Mouse (Mus musculus) midbrain, embryonic 14.5 days (tissue): Measurements from ENCODE around the gene Zfp580. TPM values are rescaled to one million over a fixed set of nuclear protein-coding genes. Genes with fewer than 3 reads are reported as not detected.

Experiments used
- ATAC-seq: fragments of 200-750 bp; cut with Nextera tagmentation; 2 replicates; pipeline ENCODE4 v1.8.0; 2017; ENCODE audit warnings: moderate number of reproducible peaks, moderate library complexity; ENCODE audit not compliant: low FRiP score, low TSS enrichment
- DNase-seq: peaks from one replicate; pipeline ENCODE4 v3.0.0-alpha.2; 2015
- H3K27ac ChIP-seq: fragments of 300-500 bp; sonication (generic); replicated peaks from 2 replicates; pipeline ENCODE4 v1.5.1; 2014; ENCODE audit warnings: mild to moderate bottlenecking, low read depth, low read length, moderate library complexity
- H3K27me3 ChIP-seq: fragments of 300-500 bp; sonication (generic); 2 replicates; pipeline ENCODE4 v1.6.1; 2014; ENCODE audit warnings: low read length, control low read depth, mixed read lengths; ENCODE audit not compliant: control insufficient read depth, insufficient read depth
- H3K36me3 ChIP-seq: fragments of 300-500 bp; sonication (generic); 2 replicates; pipeline ENCODE4 v1.6.1; 2014; ENCODE audit warnings: low read length, control low read depth; ENCODE audit not compliant: control insufficient read depth, insufficient read depth
- H3K4me1 ChIP-seq: fragments of 300-500 bp; sonication (generic); 2 replicates; pipeline ENCODE4 v1.6.1; 2014; ENCODE audit warnings: mild to moderate bottlenecking, antibody characterized with exemption, low read length, control low read depth; ENCODE audit not compliant: control insufficient read depth, insufficient read depth
- H3K4me2 ChIP-seq: fragments of 300-500 bp; sonication (generic); 2 replicates; pipeline ENCODE4 v1.6.1; 2014; ENCODE audit warnings: mild to moderate bottlenecking, low read length, moderate library complexity
- H3K4me3 ChIP-seq: fragments of 300-500 bp; sonication (generic); replicated peaks from 2 replicates; pipeline ENCODE4 v1.5.1; 2014; ENCODE audit warnings: low read depth, low read length
- H3K9ac ChIP-seq: fragments of 300-500 bp; sonication (generic); replicated peaks from 2 replicates; pipeline ENCODE4 v1.6.1; 2014; ENCODE audit warnings: mild to moderate bottlenecking, low read length, moderate library complexity
- H3K9me3 ChIP-seq: fragments of 300-500 bp; sonication (generic); 2 replicates; pipeline ENCODE4 v1.6.1; 2016; ENCODE audit warnings: low read length, control low read depth, mixed read lengths; ENCODE audit not compliant: control insufficient read depth
- WGBS: fragments of 180-500 bp; shearing (Covaris S2); extraction: QIAGEN DNeasy Blood & Tissue Kit; methylation state at CpG from one replicate; pipeline ENCODE4 v1.1.7; 2014; 5-methylcytosine and 5-hydroxymethylcytosine counted together
- polyA plus RNA-seq: library from polyadenylated mRNA; unstranded; fragments of >200 nt; fragmentation: Nextera tagmentation; extraction: Ambion mirVana; gene quantifications from 2 replicates; pipeline ENCODE4 v1.2.1, GENCODE M21; 2014

The Zfp580 gene
- polyA plus RNA-seq, 1 experiment from 2014 or later: 104 TPM

DNA sequence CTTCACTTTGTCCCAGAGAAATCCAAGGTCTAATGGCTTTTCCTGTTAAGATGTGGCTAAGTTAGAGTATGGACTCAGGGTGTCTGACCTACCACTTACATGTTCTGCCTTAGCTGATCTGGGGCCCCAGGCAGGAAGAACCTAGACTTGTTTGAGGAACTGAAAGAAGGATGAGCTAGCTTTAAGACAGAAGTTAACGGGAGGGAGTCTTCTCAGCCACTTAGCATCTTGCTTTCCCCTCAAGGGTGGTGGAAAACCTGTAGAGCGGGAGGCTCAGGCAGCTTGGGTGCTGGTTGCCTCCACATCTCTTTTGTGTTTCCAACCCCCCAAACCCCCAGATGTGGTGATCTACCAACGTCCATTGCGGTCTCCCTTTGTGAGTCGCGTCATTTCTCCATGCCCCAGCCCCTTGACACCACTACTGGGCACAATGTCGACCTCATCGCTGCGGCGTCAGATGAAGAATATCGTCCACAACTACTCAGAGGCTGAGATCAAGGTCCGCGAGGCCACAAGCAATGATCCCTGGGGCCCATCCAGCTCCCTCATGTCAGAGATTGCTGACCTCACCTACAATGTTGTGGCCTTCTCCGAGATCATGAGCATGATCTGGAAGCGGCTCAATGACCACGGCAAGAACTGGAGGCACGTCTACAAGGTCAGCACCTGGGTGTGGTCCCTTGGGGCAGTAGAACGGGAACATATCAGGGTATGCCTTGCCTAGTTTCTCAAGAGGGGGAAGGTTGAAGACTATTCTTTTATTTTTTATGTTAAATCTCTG is 32.2 kb downstream of the Zfp580 start:
- H3K27ac ChIP-seq: no peak overlapping the region
- H3K4me3 ChIP-seq: no peak overlapping the region
- WGBS: 95% methylated on average over 18 of the region's 18 CpGs
- no peaks in the 10 kb centered on the region for H3K9me3 ChIP-seq
- H3K27me3 ChIP-seq: no peaks in the 10 kb centered on the region
- H3K36me3 ChIP-seq: peaks cover 38% of the 10 kb centered on the region
- ATAC-seq (no peak), DNase-seq (no peak)
- H3K9ac ChIP-seq: no peak overlapping the region
- no peak overlapping the region for H3K4me2 ChIP-seq
- peaks cover 21% of the 10 kb centered on the region for H3K4me1 ChIP-seq

DNA sequence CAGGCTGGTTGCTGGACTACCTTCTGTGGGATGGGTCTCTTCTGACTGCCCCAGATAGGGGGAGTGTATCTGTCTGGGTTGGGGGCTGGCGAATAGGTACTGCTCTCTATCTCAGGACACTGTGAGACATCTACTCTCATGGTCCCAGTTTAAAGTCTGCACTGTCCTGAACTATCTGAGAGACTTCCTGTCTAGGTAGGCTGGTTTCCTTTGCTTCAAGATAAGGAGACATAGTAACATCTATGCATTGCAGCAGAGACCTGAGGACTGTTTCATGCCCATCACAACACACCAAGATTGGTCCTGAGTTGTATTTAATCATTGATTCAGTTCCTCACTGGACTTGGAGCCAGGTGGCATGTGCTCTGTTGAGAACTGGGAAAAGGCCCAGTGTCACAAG is 34.2 kb downstream of the Zfp580 start:
- no peak overlapping the region for H3K27ac ChIP-seq
- no peak for DNase-seq
- WGBS: 100% methylated on average over 1 of the region's 1 CpGs
- H3K36me3 ChIP-seq: peaks cover 42% of the 10 kb centered on the region
- no peak for ATAC-seq
- H3K4me1 ChIP-seq: peaks cover 21% of the 10 kb centered on the region
- no peaks in the 10 kb centered on the region for H3K9me3 ChIP-seq
- H3K9ac ChIP-seq: no peak overlapping the region
- H3K4me3 ChIP-seq: no peak overlapping the region
- no peak overlapping the region for H3K4me2 ChIP-seq
- no peaks in the 10 kb centered on the region for H3K27me3 ChIP-seq

DNA sequence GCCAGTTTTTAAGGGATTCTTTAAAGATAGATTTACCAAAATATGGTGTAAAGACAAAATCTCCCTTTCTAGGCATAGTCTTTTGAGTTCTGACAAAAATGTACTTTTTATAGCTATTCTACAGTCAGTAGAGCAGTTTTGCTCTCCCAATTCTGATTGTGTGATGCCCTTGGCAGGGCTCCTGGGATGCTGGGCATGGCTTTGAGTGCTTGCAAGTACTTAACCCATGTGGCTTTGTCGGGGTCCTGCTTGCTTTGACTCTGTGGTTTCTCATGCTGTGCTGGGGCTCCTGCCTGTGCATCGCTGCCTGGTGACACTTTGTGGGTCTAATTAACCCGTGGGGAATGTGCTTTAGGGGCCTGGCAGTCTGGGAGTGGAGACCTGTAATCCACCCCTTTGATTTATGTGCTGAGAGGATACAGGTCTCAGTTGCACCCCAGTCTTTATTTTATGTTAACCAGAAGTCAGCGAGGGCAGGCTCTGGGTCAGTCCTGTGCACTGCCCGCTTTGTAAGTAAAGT is 35.6 kb downstream of the Zfp580 start:
- H3K9ac ChIP-seq: no peak overlapping the region; the same call in 1 of the 2 replicates
- peaks cover 7% of the 10 kb centered on the region for H3K4me1 ChIP-seq
- DNase-seq (no peak), ATAC-seq (no peak)
- peaks cover 56% of the 10 kb centered on the region for H3K36me3 ChIP-seq
- no peaks in the 10 kb centered on the region for H3K27me3 ChIP-seq
- H3K27ac ChIP-seq: no peak overlapping the region
- no peak overlapping the region for H3K4me3 ChIP-seq
- WGBS: 79% methylated on average over 5 of the region's 5 CpGs
- H3K4me2 ChIP-seq: no peak overlapping the region
- H3K9me3 ChIP-seq: no peaks in the 10 kb centered on the region

DNA sequence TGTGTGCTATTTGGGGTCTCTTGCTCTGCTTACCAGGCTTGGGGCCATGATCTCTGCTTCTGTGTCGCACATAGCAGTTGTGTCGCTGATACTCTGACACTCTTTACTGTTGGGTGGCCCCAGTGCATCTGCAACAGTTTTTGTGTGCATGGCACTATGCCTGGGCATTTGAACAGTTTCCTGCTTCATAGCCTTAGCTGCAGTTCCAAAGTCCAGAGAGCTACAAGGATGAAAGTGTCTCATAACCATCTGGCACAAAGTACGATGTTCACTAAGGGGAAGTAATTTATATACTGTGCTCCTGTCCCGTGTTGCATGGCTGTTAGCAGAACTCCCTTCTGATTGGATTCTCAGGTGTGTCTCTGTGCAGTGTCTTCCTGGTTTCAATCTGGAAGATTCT is 36.5 kb downstream of the Zfp580 start:
- 93% methylated on average over 4 of the region's 4 CpGs for WGBS
- peaks cover 3% of the 10 kb centered on the region; the same call in 1 of the 2 replicates for H3K4me1 ChIP-seq
- H3K36me3 ChIP-seq: peaks cover 64% of the 10 kb centered on the region
- DNase-seq (no peak), ATAC-seq (no peak)
- no peak overlapping the region for H3K27ac ChIP-seq
- H3K9me3 ChIP-seq: no peaks in the 10 kb centered on the region
- H3K9ac ChIP-seq: no peak overlapping the region
- no peak overlapping the region for H3K4me2 ChIP-seq
- no peak overlapping the region for H3K4me3 ChIP-seq
- H3K27me3 ChIP-seq: no peaks in the 10 kb centered on the region

DNA sequence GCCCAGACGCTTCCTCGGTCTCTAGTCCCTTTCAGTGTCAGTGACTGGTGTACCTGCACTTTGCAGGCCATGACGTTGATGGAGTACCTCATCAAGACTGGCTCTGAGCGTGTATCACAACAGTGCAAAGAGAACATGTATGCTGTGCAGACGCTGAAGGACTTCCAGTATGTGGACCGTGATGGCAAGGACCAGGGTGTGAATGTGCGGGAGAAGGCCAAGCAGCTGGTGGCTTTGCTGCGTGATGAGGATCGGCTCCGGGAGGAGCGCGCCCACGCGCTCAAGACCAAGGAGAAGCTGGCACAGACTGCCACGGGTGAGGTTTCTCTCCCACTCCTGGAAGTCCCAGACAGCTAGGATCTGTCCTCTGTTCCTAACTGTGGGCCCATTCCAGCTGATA is 38.5 kb downstream of the Zfp580 start:
- ATAC-seq: no peak
- H3K4me3 ChIP-seq: no peak overlapping the region
- 97% methylated on average over 15 of the region's 15 CpGs for WGBS

DNA sequence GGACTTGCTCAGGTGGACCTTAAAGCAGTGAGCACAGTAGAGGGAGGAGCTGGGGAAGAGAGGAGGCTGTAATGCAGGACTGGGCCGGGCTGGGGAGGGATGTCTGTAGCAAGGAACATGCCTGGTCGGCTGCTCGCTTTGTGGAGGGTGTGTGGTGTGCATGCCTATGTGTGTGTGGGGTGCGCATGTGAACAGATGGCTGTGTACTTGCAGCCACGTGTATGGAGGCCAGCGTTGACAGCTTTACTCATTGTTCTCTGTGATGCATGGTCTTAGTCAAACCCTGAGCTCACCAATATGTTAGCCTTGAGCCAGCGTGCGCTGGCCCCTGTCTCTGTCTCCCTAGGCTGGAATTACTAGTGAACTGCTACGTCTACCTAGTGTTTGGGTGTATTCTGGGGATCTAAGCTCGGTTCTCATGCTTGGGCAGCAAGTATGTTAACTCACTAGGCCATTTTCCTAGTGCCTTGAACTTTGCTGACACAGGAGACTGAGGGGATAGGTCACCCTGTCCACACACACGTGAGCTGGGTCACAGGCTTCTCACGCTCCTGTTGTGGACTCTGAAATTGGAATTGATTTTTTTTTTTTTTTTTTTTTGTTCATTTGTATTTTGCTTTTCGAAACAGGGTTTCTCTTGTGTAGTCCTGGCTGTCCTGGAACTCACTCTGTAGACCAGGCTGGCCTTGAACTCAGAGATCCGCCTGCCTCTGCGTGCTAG is 39.8 kb downstream of the Zfp580 start:
- H3K4me2 ChIP-seq: no peak overlapping the region
- DNase-seq (no peak), ATAC-seq (no peak)
- peaks cover 73% of the 10 kb centered on the region for H3K36me3 ChIP-seq
- no peak overlapping the region for H3K27ac ChIP-seq
- H3K27me3 ChIP-seq: no peaks in the 10 kb centered on the region
- no peak overlapping the region for H3K9ac ChIP-seq
- no peaks in the 10 kb centered on the region for H3K4me1 ChIP-seq
- H3K4me3 ChIP-seq: no peak overlapping the region
- WGBS: 89% methylated on average over 15 of the region's 15 CpGs
- H3K9me3 ChIP-seq: no peaks in the 10 kb centered on the region

More for the DNA sequence above, 38.5 kb downstream of the Zfp580 start:
- H3K4me2 ChIP-seq: no peak overlapping the region
- DNase-seq: no peak
- H3K9me3 ChIP-seq: no peaks in the 10 kb centered on the region
- no peaks in the 10 kb centered on the region for H3K4me1 ChIP-seq
- no peaks in the 10 kb centered on the region for H3K27me3 ChIP-seq
- no peak overlapping the region for H3K27ac ChIP-seq
- no peak overlapping the region for H3K9ac ChIP-seq
- H3K36me3 ChIP-seq: peaks cover 71% of the 10 kb centered on the region

DNA sequence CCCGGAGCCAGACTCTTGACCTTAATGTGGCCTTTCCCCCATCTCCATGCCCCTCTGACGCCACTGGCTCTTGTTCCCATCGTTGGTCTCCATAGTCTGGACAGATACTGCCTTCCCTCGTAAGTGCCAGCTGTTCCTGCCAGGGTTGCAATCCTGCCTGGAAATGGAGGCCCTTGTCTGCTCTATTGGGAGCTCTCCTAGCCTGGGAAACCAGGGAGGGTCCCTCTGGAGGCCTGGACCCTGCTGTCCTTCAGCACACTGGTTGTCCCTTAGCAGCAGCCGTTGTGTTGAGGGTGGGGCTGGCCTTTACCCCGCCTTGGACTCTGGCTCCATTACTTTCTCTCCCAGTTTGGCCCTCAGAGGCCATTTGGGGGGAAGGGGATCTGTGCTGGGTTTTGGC is 41.0 kb downstream of the Zfp580 start:
- H3K4me1 ChIP-seq: no peaks in the 10 kb centered on the region

DNA sequence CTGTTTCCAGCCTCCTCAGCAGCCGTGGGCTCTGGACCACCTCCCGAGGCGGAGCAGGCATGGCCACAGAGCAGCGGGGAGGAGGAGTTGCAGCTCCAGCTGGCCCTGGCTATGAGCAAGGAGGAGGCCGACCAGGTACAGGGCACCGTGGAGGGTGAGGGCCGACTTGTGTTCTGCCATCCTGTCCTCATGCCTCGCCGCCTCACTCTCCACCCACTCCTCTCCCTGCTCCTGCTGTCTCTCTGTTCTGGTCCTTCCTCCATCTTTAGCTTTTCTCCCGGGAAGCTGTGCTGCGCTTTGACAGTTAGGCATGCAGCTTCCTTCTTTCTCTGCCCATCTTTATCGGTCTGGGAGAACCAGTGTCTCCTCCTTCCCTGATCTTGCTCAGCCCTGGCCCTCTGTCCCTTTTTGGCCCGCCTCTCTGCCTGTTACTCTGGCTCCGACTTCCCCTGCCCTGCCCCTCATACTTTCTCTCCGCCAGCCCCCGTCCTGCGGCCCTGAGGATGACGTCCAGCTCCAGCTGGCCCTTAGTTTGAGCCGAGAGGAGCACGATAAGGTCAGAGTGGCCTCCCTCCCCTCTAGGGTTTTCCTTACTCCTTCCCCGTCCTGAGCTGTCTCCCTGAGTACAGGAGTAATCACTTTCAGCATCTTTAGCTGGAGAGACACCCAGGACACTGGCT is 41.6 kb downstream of the Zfp580 start:
- H3K36me3 ChIP-seq: peaks cover 82% of the 10 kb centered on the region
- H3K9me3 ChIP-seq: no peaks in the 10 kb centered on the region
- H3K4me1 ChIP-seq: no peaks in the 10 kb centered on the region
- H3K4me3 ChIP-seq: no peak overlapping the region
- DNase-seq: no peak
- ATAC-seq: no peak
- no peak overlapping the region for H3K9ac ChIP-seq
- WGBS: 87% methylated on average over 21 of the region's 21 CpGs
- H3K27me3 ChIP-seq: no peaks in the 10 kb centered on the region
- H3K27ac ChIP-seq: no peak overlapping the region
- no peak overlapping the region for H3K4me2 ChIP-seq

More for the DNA sequence above, 41.0 kb downstream of the Zfp580 start:
- Histone ChIP-seq H3K36me3 (peaks cover 76% of the 10 kb centered on the region), H3K9ac (no peak overlapping the region), H3K4me2 (no peak overlapping the region), H3K4me3 (no peak overlapping the region), H3K9me3 (no peaks in the 10 kb centered on the region), H3K27ac (no peak overlapping the region), H3K27me3 (no peaks in the 10 kb centered on the region)
- WGBS: 82% methylated on average over 6 of the region's 6 CpGs
- no peak for ATAC-seq
- no peak for DNase-seq
